In the genomic region with DNA sequence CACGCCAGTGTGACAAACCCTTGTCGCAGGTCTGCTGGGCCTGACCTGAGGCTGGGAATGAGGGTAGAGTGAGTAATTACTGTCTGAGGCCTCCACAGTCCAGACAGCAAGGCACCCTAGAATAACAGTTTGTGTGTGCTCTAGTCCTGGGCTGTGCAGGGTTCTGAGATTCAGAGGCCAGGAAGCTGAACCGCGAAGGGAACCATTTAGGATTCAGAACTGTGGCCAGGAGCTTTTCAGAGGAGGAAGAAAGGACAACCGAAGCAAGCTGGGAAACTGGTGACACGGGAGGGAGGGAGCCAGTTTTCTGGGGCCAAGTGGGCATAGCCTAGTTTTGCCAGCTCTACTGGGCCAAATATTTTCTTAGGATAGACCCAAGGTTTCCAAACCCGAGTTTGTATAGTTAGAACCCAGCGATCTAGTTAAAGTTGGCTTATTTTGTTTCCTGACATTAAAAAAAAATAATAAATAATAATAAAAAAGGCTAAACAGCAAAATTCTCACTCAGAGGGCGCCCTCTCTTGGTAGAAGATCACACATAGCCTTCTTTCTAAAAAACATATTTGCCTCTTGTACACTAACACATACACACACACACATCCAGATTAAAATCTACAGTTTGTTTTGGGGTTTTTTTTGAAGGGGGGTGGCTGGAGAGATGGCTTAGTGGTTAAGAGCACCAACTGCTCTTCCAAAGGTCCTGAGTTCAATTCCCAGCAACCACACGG, we compare ENCODE assay signal across 9 mouse cellular contexts. TPM values are rescaled to one million over a fixed set of nuclear protein-coding genes. Genes with fewer than 3 reads are reported as not detected.
DNase-seq lines count a peak whose midpoint lies in the region; ATAC-seq and TF ChIP-seq lines count a peak whose summit lies in the region.
"Had no signal": no experiment of that assay in that cellular context is flagged by ENCODE, and none has a peak within 500 bp of the region (broad histone marks: within the 10 kb centered on the region; RNA-seq: fewer than 3 reads in every experiment).

No protein-coding gene starts in this region.

- 87% methylated on average over 10 of the region's 10 CpGs for WGBS in kidney, postnatal 0 days

- H3K27me3 ChIP-seq in kidney, postnatal 0 days (ENCODE audit: insufficient read depth, low read length), result no peaks in the 10 kb centered on the region

- peak; percentile 52 for TF ChIP-seq CTCF in kidney, postnatal 0 days (IDR thresholded peaks at IDR 0.05; ENCODE audit: low read depth)

- no peaks in the 10 kb centered on the region for H3K9me3 ChIP-seq in kidney, postnatal 0 days (replicated peaks; ENCODE audit: low read length)

- H3K27ac ChIP-seq in kidney, postnatal 0 days, result no peak overlapping the region

- H3K4me3 ChIP-seq in kidney, postnatal 0 days (replicated peaks; ENCODE audit: low read depth, low read length), result no peak overlapping the region

- H3K4me2 ChIP-seq in kidney, postnatal 0 days (ENCODE audit: low read length), result no peak overlapping the region

- no peak for ATAC-seq in kidney, postnatal 0 days (replicated peaks; ENCODE audit: low FRiP score, low read depth)
- ATAC-seq in activated CD4-positive, CD25-positive, alpha-beta regulatory T cell, adult 4 months, result no peak

- H3K4me1 ChIP-seq in kidney, postnatal 0 days (replicated peaks; ENCODE audit: insufficient read depth, low read length), result 0 out of 2 replicates have a peak, but pooled peaks cover 3% of the 10 kb centered on the region

- no peak overlapping the region for H3K9ac ChIP-seq in kidney, postnatal 0 days (ENCODE audit: low read depth, low read length)

- H3K36me3 ChIP-seq in kidney, postnatal 0 days (ENCODE audit: insufficient read depth, low read length), result no peaks in the 10 kb centered on the region

- peak; percentile 17 for DNase-seq in adrenal gland, postnatal 14 days
- DNase-seq in adrenal gland, adult 2 months, result no peak
- DNase-seq in kidney, postnatal 0 days (ENCODE audit: low spot score), result peak; percentile 47
- DNase-seq in kidney, adult 8-10 months, result no peak
- DNase-seq in right cerebral cortex, postnatal 10 days (ENCODE audit: low spot score in 2 of 2), result peak; percentile 63 to 64
- no peak for DNase-seq in right cerebral cortex, postnatal 14 days
- DNase-seq in adipocyte (ENCODE audit: low spot score), result no peak
- DNase-seq: kidney, adult 9 months had no signal

RNA-seq across cellular contexts. Expression of gene Gm45716, which starts 19.0 kb away (rescaled TPM):
- total RNA-seq in adrenal gland, postnatal 14 days (2021), result 2.9 and 3.5 TPM in 2 replicates
- 1 to 10 TPM; 3.0 to 5.5 TPM for total RNA-seq in adrenal gland, adult 2 months (2021)
- polyA plus RNA-seq in adrenal gland, adult 2 months (2012; rRNA removed), result 1.5 and 3.7 TPM in 2 replicates
- 13.9 and 14.3 TPM in 2 replicates for polyA plus RNA-seq in kidney, postnatal 0 days (2015; fragmentation: Nextera tagmentation; extraction: Ambion mirVana)
- 1 to 10 TPM; 5.0 to 5.4 TPM for polyA plus RNA-seq in activated CD4-positive, CD25-positive, alpha-beta regulatory T cell, adult 4 months (2017; shearing (Covaris generic))

Comparison
In these comparisons a context has a peak if more than half of its experiments do, and no peak if none do; other contexts are left out.
1. DNase-seq: peak in adrenal gland, postnatal 14 days (single experiment), kidney, postnatal 0 days (single experiment) and right cerebral cortex, postnatal 10 days (2 of 2); none in adrenal gland, adult 2 months (single experiment), kidney, adult 8-10 months (0 of 2), right cerebral cortex, postnatal 14 days (single experiment) and adipocyte (single experiment).